Mouse (Mus musculus) G1E (cell line): ENCODE data around the gene Gm8332. TPM values are rescaled to one million over a fixed set of nuclear protein-coding genes. Genes with fewer than 3 reads are reported as not detected.
"Not testable (repeated sequence)": the region's sequence is repeated elsewhere in the genome, so short reads cannot be mapped to it uniquely, and the experiment has no call there.

Source experiments
- ATAC-seq: 2 replicates; pipeline ENCODE4 v1.8.0; 2016; ENCODE audit warnings: mild to moderate bottlenecking; ENCODE audit not compliant: insufficient number of reproducible peaks, poor library complexity, low FRiP score, severe bottlenecking; ENCODE audit errors: extremely low read depth
- DNase-seq: peaks from one replicate; pipeline ENCODE4 v3.0.0; 2012; ENCODE audit warnings: low spot score
- H3K27me3 ChIP-seq: 2 replicates; pipeline ENCODE4 v1.6.1; 2012; ENCODE audit warnings: mild to moderate bottlenecking, low read length, inconsistent platforms; ENCODE audit not compliant: insufficient read depth
- H3K36me3 ChIP-seq: replicated peaks from 2 replicates; pipeline ENCODE3; 2012; ENCODE audit warnings: mild to moderate bottlenecking, inconsistent platforms
- H3K4me1 ChIP-seq: 2 replicates; pipeline ENCODE4 v1.6.1; 2012; ENCODE audit warnings: low read depth, low read length, inconsistent platforms, mixed read lengths; ENCODE audit not compliant: insufficient read depth
- H3K4me3 ChIP-seq: 2 replicates; pipeline ENCODE4 v1.5.1; 2012; ENCODE audit warnings: low read depth, mild to moderate bottlenecking, inconsistent platforms, low read length, moderate library complexity, mixed read lengths
- H3K9me3 ChIP-seq: replicated peaks from 2 replicates; pipeline ENCODE4 v1.6.1; 2012; ENCODE audit warnings: inconsistent platforms
- CTCF ChIP-seq: IDR thresholded peaks from 2 replicates; pipeline ENCODE4 v1.5.1; 2012; ENCODE audit warnings: low read depth, low read length, inconsistent platforms, mixed read lengths
- GATA1 ChIP-seq: IDR thresholded peaks from 2 replicates; pipeline ENCODE4 v1.6.1; 2012; ENCODE audit warnings: borderline replicate concordance, low read length, inconsistent platforms, mixed read lengths
- GATA2 ChIP-seq: IDR thresholded peaks from 2 replicates; pipeline ENCODE4 v1.6.1; 2012; ENCODE audit warnings: low read depth, low read length, inconsistent platforms, borderline replicate concordance
- POLR2AphosphoS5 ChIP-seq: IDR thresholded peaks from 2 replicates; pipeline ENCODE4 v1.6.1; 2012; ENCODE audit warnings: low read depth, low read length, inconsistent platforms; ENCODE audit not compliant: insufficient replicate concordance
- TAL1 ChIP-seq: conservative IDR thresholded peaks from 2 replicates; pipeline ENCODE4 v1.6.1; 2012; ENCODE audit warnings: low read depth, low read length, inconsistent platforms, mixed read lengths
- polyA plus RNA-seq: library from polyadenylated mRNA; stranded (reverse); fragments of >175 nt; gene quantifications from 2 replicates; pipeline ENCODE4 v1.2.3, GENCODE M21; 2012
- total RNA-seq, 2 experiments: library from RNA; stranded (forward) in 1 of 2; stranded (reverse) in 1 of 2; fragments of 200-1000 nt in 1 of 2; fragments of >200 nt in 1 of 2; fragmentation: Nextera tagmentation in 1 of 2; gene quantifications; 2 replicates each; pipeline ENCODE4 v1.2.3; 2014 to 2017

The Gm8332 gene
- total and polyA plus RNA-seq, 3 experiments, result 1.9 to 6.8 (median 2.2) TPM

DNA sequence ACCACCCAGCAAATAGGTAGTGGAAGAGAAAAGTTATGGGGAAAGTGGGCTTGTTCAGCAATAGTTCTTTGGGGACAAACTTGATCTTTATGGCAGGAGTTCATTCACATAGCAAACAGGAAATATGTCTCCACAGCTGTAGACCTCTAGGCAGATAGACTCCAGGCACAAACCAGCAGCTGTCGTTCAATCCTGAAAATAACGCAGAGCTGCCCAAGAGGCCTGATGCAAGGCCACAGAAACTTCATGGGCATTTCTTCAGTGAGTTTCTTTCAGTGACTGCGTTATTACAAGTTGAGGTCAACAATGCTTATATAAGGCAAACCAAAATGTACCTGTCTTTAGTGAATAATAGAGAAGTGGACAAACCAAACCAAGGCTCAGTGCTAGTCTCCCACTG is 30.5 kb downstream of the Gm8332 start:
- peaks cover 27% of the 10 kb centered on the region for H3K9me3 ChIP-seq
- H3K4me1 ChIP-seq, result peaks cover 58% of the 10 kb centered on the region
- ATAC-seq (no peak), DNase-seq (no peak)
- H3K36me3 ChIP-seq, result no peaks in the 10 kb centered on the region
- no peaks in the 10 kb centered on the region for H3K27me3 ChIP-seq
- H3K4me3 ChIP-seq, result no peak overlapping the region
- no peak for TF ChIP-seq GATA1
- TF ChIP-seq CTCF, result no peak
- TF ChIP-seq TAL1, result no peak
- no peak for TF ChIP-seq GATA2
- TF ChIP-seq POLR2AphosphoS5, result no peak

DNA sequence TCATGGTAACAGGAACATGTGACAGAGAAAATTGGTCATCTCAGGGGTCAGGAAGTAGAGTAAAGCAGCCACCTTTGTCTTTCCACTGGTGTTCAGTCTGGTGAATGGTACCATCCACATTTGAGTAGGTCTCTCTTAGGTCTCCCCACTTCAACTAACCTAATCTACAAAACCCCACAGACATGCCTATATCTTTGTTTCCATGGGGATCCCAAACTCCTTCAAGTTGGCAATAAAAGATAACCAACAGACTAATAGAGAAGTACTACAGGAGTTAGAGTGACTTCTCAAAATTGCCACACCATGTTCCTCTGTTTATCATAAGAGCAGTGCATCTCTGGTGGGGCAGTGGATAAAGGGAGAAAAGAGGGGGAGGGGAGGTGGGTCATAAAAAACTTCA is 31.8 kb downstream of the Gm8332 start:
- not testable (repeated sequence) for H3K36me3 ChIP-seq, DNase-seq, H3K27me3 ChIP-seq, H3K4me3 ChIP-seq
- ATAC-seq, result peak; percentile 76
- peaks cover 27% of the 10 kb centered on the region for H3K9me3 ChIP-seq
- TF ChIP-seq TAL1, result peak; percentile 74
- peaks cover 62% of the 10 kb centered on the region for H3K4me1 ChIP-seq

DNA sequence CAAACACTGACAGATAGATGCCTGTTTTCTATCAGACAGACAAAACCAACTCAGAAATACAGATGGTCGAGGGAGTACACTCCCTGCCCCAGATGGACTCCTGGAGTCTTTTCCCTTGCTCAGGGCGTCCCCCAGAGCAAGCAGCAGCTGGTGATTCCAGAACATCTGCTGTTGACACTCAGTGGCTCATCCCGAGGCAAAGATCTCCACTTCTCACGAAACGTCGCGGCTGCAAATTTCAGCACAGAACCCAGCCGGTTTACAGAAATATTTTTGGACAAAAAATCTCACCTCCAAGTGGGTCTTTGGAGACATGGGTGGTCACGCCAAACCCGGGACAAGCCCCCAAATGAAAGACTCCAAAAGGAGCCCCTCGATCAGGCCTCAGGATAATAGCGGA is 35.3 kb downstream of the Gm8332 start:
- H3K4me3 ChIP-seq, result no peak overlapping the region
- no peak for ATAC-seq
- H3K36me3 ChIP-seq, result no peaks in the 10 kb centered on the region
- no peak for DNase-seq
- peaks cover 57% of the 10 kb centered on the region for H3K4me1 ChIP-seq
- H3K27me3 ChIP-seq, result no peaks in the 10 kb centered on the region
- TF ChIP-seq CTCF (no peak), GATA1 (no peak), POLR2AphosphoS5 (no peak), TAL1 (no peak), GATA2 (no peak)
- peaks cover 27% of the 10 kb centered on the region for H3K9me3 ChIP-seq

DNA sequence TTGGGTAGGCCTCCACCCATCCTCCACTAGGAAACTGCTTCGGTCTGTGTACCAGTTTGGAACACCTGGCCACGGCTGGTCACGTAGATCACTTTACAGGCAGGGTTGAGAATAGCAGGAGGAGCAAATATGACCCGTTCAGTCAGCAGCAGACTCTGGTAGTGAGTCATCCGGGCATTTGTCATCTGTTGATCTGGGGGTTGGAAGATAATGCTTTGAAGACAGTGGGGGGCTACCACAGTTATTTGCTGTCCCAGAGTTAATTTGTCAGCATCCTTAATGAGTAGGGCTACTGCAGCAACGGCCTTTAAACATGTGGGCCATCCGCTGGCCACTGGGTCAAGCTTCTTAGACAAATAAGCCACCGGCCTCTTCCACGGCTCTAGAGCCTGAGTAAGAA is 38.4 kb downstream of the Gm8332 start:
- H3K4me1 ChIP-seq, result peaks cover 31% of the 10 kb centered on the region
- H3K9me3 ChIP-seq, result peaks cover 31% of the 10 kb centered on the region
- not testable (repeated sequence) for DNase-seq

DNA sequence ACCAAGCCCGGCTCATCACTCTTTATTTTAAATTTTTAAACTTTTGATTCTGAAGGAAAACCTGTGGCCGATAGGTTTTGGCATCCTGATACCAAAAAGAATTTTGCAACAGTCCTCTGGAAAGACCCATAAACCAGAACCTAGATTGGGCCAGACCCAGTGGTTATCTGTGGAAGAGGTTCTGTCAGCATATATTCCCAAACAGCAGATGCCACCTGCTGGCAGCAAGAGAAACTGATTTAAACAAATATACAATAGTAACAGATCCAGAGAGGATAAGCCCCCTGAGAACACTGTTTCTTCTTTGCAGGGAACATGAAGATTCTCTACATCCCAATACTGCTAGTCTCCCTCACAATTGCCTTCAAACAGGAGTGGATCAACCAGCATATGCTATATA is 47.0 kb downstream of the Gm8332 start:
- Histone ChIP-seq H3K27me3 (no peaks in the 10 kb centered on the region), H3K9me3 (no peaks in the 10 kb centered on the region), H3K36me3 (no peaks in the 10 kb centered on the region), H3K4me3 (no peak overlapping the region), H3K4me1 (peaks cover 17% of the 10 kb centered on the region)
- no peak for ATAC-seq
- TF ChIP-seq GATA2, result no peak
- no peak for TF ChIP-seq CTCF
- TF ChIP-seq POLR2AphosphoS5, result no peak
- TF ChIP-seq GATA1, result no peak
- TF ChIP-seq TAL1, result no peak
- no peak for DNase-seq

More for the DNA sequence above, 38.4 kb downstream of the Gm8332 start:
- not testable (repeated sequence) for H3K4me3 ChIP-seq, H3K27me3 ChIP-seq, ATAC-seq, H3K36me3 ChIP-seq

Other genes with a start within 250 kb of the Gm8332 start
- not detected in 2 replicates for gene Gm2075, start 238.3 kb downstream of the Gm8332 start, total RNA-seq (2014; fragmentation: Nextera tagmentation)
- not detected in 2 replicates for gene Gm2075, start 238.3 kb downstream of the Gm8332 start, total RNA-seq (2017)
- gene Gm2075, start 238.3 kb downstream of the Gm8332 start, polyA plus RNA-seq, result not detected in 2 replicates
- gene Gm6803, start 231.3 kb downstream of the Gm8332 start, total RNA-seq (2014; fragmentation: Nextera tagmentation), result not detected in 2 replicates
- gene Gm6803, start 231.3 kb downstream of the Gm8332 start, total RNA-seq (2017), result not detected in 2 replicates
- not detected in 2 replicates for gene Gm6803, start 231.3 kb downstream of the Gm8332 start, polyA plus RNA-seq
- gene Gm2056, start 223.1 kb downstream of the Gm8332 start, total RNA-seq (2014; fragmentation: Nextera tagmentation), result not detected in 2 replicates
- 0.93 TPM in 1 of 2 replicates, not detected in the other for gene Gm2056, start 223.1 kb downstream of the Gm8332 start, total RNA-seq (2017)
- not detected in 2 replicates for gene Gm2056, start 223.1 kb downstream of the Gm8332 start, polyA plus RNA-seq
- gene Gm16368, start 166.4 kb downstream of the Gm8332 start, total RNA-seq (2014; fragmentation: Nextera tagmentation), result not detected in 2 replicates
- not detected in 2 replicates for gene Gm16368, start 166.4 kb downstream of the Gm8332 start, total RNA-seq (2017)
- not detected in 2 replicates for gene Gm16368, start 166.4 kb downstream of the Gm8332 start, polyA plus RNA-seq
- not detected in 2 replicates for gene Gm10436, start 68.0 kb downstream of the Gm8332 start, total RNA-seq (2014; fragmentation: Nextera tagmentation)
- gene Gm10436, start 68.0 kb downstream of the Gm8332 start, total RNA-seq (2017), result 0.17 TPM in 1 of 2 replicates, not detected in the other
- not detected in 2 replicates for gene Gm10436, start 68.0 kb downstream of the Gm8332 start, polyA plus RNA-seq
- 3.8 and 5.3 TPM in 2 replicates for gene Gm5662, start 24.4 kb upstream of the Gm8332 start, total RNA-seq (2014; fragmentation: Nextera tagmentation)
- gene Gm5662, start 24.4 kb upstream of the Gm8332 start, total RNA-seq (2017), result 1.3 and 1.5 TPM in 2 replicates
- 0.08 and 0.37 TPM in 2 replicates for gene Gm5662, start 24.4 kb upstream of the Gm8332 start, polyA plus RNA-seq
- gene Gm5039, start 73.9 kb upstream of the Gm8332 start, total RNA-seq (2014; fragmentation: Nextera tagmentation), result 0.39 and 1.4 TPM in 2 replicates
- 0.12 and 0.16 TPM in 2 replicates for gene Gm5039, start 73.9 kb upstream of the Gm8332 start, total RNA-seq (2017)
- gene Gm5039, start 73.9 kb upstream of the Gm8332 start, polyA plus RNA-seq, result 0.25 TPM in 1 of 2 replicates, not detected in the other
- 9.2 and 10.9 TPM in 2 replicates for gene Adck1, start 110.5 kb upstream of the Gm8332 start, total RNA-seq (2014; fragmentation: Nextera tagmentation)
- 28.4 and 30.4 TPM in 2 replicates for gene Adck1, start 110.5 kb upstream of the Gm8332 start, total RNA-seq (2017)
- gene Adck1, start 110.5 kb upstream of the Gm8332 start, polyA plus RNA-seq, result 8.1 and 10.4 TPM in 2 replicates